Mouse (Mus musculus) embryonic facial prominence, embryonic 13.5 days (tissue): ENCODE data around the gene 4930402H24Rik. TPM values are rescaled to one million over a fixed set of nuclear protein-coding genes. Genes with fewer than 3 reads are reported as not detected.

ENCODE experiments used
- ATAC-seq: fragments of 200-750 bp; cut with Nextera tagmentation; 2 replicates; pipeline ENCODE4 v1.8.0; 2017; ENCODE audit warnings: low read depth; ENCODE audit not compliant: insufficient number of reproducible peaks, insufficient read depth, low FRiP score, low TSS enrichment
- H3K27ac ChIP-seq: fragments of 300-500 bp; sonication (generic); 2 replicates; pipeline ENCODE4 v1.5.1; 2015; ENCODE audit warnings: moderate library complexity, mild to moderate bottlenecking, inconsistent platforms
- H3K27me3 ChIP-seq: fragments of 300-500 bp; sonication (generic); 2 replicates; pipeline ENCODE4 v1.6.1; 2015; ENCODE audit warnings: mild to moderate bottlenecking, inconsistent platforms
- H3K36me3 ChIP-seq: fragments of 300-500 bp; sonication (generic); 2 replicates; pipeline ENCODE4 v1.6.1; 2015; ENCODE audit warnings: mild to moderate bottlenecking, inconsistent platforms
- H3K4me1 ChIP-seq: fragments of 300-500 bp; sonication (generic); 2 replicates; pipeline ENCODE4 v1.6.1; 2015; ENCODE audit warnings: inconsistent platforms
- H3K4me2 ChIP-seq: fragments of 300-500 bp; sonication (generic); 2 replicates; pipeline ENCODE4 v1.6.1; 2015; ENCODE audit warnings: moderate library complexity, mild to moderate bottlenecking, inconsistent platforms
- H3K4me3 ChIP-seq: fragments of 300-500 bp; sonication (generic); 2 replicates; pipeline ENCODE4 v1.5.1; 2015; ENCODE audit warnings: mild to moderate bottlenecking, inconsistent platforms
- H3K9ac ChIP-seq: fragments of 300-500 bp; sonication (generic); 2 replicates; pipeline ENCODE4 v1.6.1; 2015; ENCODE audit warnings: mild to moderate bottlenecking, inconsistent platforms
- H3K9me3 ChIP-seq: fragments of 300-500 bp; sonication (generic); 2 replicates; pipeline ENCODE4 v1.6.1; 2016; ENCODE audit warnings: inconsistent platforms
- WGBS: fragments of 180-500 bp; shearing (Covaris S2); methylation state at CpG from one replicate; pipeline ENCODE4 v1.1.7; 2015; ENCODE audit warnings: mixed read lengths; 5-methylcytosine and 5-hydroxymethylcytosine counted together
- polyA plus RNA-seq: library from polyadenylated mRNA; unstranded; fragments of >200 nt; fragmentation: Nextera tagmentation; extraction: Ambion mirVana; gene quantifications from 2 replicates; pipeline ENCODE4 v1.2.1, GENCODE M21; 2015

The 4930402H24Rik gene
- polyA plus RNA-seq, result 43.2 and 49.5 TPM in 2 replicates

GRCm38 (mm10) chr2:130905751-130906583, at the start of gene 4930402H24Rik, which contains the start of gene Atrn:
TSS of gene 4930402H24Rik (minus strand) at chr2:130906406.
TSS of gene Atrn (plus strand) at chr2:130906495.
- Histone ChIP-seq H3K4me1 (peaks cover 24% of the 10 kb centered on the region), H3K4me2 (peak within 1 kb of the TSS; percentile 90), H3K9me3 (no peaks in the 10 kb centered on the region), H3K27ac (peak within 1 kb of the TSS; percentile 69), H3K4me3 (peak within 1 kb of the TSS; percentile 100), H3K36me3 (peaks cover 9% of the 10 kb centered on the region; the same call in 1 of the 2 replicates), H3K27me3 (no peaks in the 10 kb centered on the region), H3K9ac (peak within 1 kb of the TSS; percentile 94)
- 4% methylated on average over 46 of the region's 50 CpGs for WGBS
- ATAC-seq, result peak; percentile 95

GRCm38 (mm10) chr2:130950548-130950947, 44.3 kb upstream of the 4930402H24Rik start:
- no peak for ATAC-seq
- no peak overlapping the region for H3K4me2 ChIP-seq
- H3K27ac ChIP-seq, result no peak overlapping the region
- 2% methylated on average over 1 of the region's 1 CpGs for WGBS
- H3K4me3 ChIP-seq, result no peak overlapping the region
- H3K4me1 ChIP-seq, result no peaks in the 10 kb centered on the region
- no peaks in the 10 kb centered on the region for H3K27me3 ChIP-seq
- H3K36me3 ChIP-seq, result peaks cover 16% of the 10 kb centered on the region
- H3K9ac ChIP-seq, result no peak overlapping the region
- no peaks in the 10 kb centered on the region for H3K9me3 ChIP-seq

- 79% methylated on average over 2 of the region's 2 CpGs for WGBS
These were observed 43.6 kb upstream of the 4930402H24Rik start for GRCm38 (mm10) chr2:130949781-130950180.

GRCm38 (mm10) chr2:130932865-130933264, 26.7 kb upstream of the 4930402H24Rik start:
- peaks cover 13% of the 10 kb centered on the region; the same call in 1 of the 2 replicates for H3K36me3 ChIP-seq
- no peak for ATAC-seq
- 84% methylated on average over 12 of the region's 12 CpGs for WGBS

More at GRCm38 (mm10) chr2:130949781-130950180, 43.6 kb upstream of the 4930402H24Rik start:
- Histone ChIP-seq H3K27ac (no peak overlapping the region), H3K9me3 (no peaks in the 10 kb centered on the region), H3K36me3 (peaks cover 17% of the 10 kb centered on the region), H3K4me2 (no peak overlapping the region), H3K4me1 (no peaks in the 10 kb centered on the region), H3K4me3 (no peak overlapping the region), H3K9ac (no peak overlapping the region), H3K27me3 (no peaks in the 10 kb centered on the region)
- ATAC-seq, result no peak

GRCm38 (mm10) chr2:130929994-130930393, 23.8 kb upstream of the 4930402H24Rik start:
- WGBS, result 89% methylated on average over 5 of the region's 5 CpGs
- Histone ChIP-seq H3K27ac (no peak overlapping the region), H3K4me1 (peaks cover 4% of the 10 kb centered on the region; the same call in 1 of the 2 replicates), H3K9me3 (no peaks in the 10 kb centered on the region), H3K9ac (no peak overlapping the region), H3K4me2 (no peak overlapping the region), H3K36me3 (no peaks in the 10 kb centered on the region), H3K4me3 (no peak overlapping the region), H3K27me3 (no peaks in the 10 kb centered on the region)
- ATAC-seq, result no peak

More at GRCm38 (mm10) chr2:130932865-130933264, 26.7 kb upstream of the 4930402H24Rik start:
- Histone ChIP-seq H3K27ac (no peak overlapping the region), H3K9me3 (no peaks in the 10 kb centered on the region), H3K4me2 (no peak overlapping the region), H3K27me3 (no peaks in the 10 kb centered on the region), H3K4me1 (peaks cover 4% of the 10 kb centered on the region; the same call in 1 of the 2 replicates), H3K9ac (no peak overlapping the region), H3K4me3 (no peak overlapping the region)

GRCm38 (mm10) chr2:130928530-130928929, 22.3 kb upstream of the 4930402H24Rik start:
- no peak overlapping the region for H3K4me3 ChIP-seq
- no peaks in the 10 kb centered on the region for H3K36me3 ChIP-seq
- H3K4me2 ChIP-seq, result no peak overlapping the region
- H3K27me3 ChIP-seq, result no peaks in the 10 kb centered on the region
- no peak overlapping the region for H3K9ac ChIP-seq
- ATAC-seq, result no peak
- H3K4me1 ChIP-seq, result peaks cover 4% of the 10 kb centered on the region; the same call in 1 of the 2 replicates
- H3K9me3 ChIP-seq, result no peaks in the 10 kb centered on the region
- H3K27ac ChIP-seq, result no peak overlapping the region

GRCm38 (mm10) chr2:130928031-130928430, 21.8 kb upstream of the 4930402H24Rik start:
- H3K9me3 ChIP-seq, result no peaks in the 10 kb centered on the region
- no peaks in the 10 kb centered on the region for H3K36me3 ChIP-seq
- 95% methylated on average over 4 of the region's 4 CpGs for WGBS
- H3K4me3 ChIP-seq, result no peak overlapping the region
- peaks cover 4% of the 10 kb centered on the region; the same call in 1 of the 2 replicates for H3K4me1 ChIP-seq
- no peak overlapping the region for H3K27ac ChIP-seq
- no peak overlapping the region for H3K9ac ChIP-seq
- ATAC-seq, result no peak
- H3K4me2 ChIP-seq, result no peak overlapping the region
- no peaks in the 10 kb centered on the region for H3K27me3 ChIP-seq

- H3K4me2 ChIP-seq, result no peak overlapping the region
- H3K27ac ChIP-seq, result no peak overlapping the region
- H3K9me3 ChIP-seq, result no peaks in the 10 kb centered on the region
- H3K9ac ChIP-seq, result no peak overlapping the region
- no peak overlapping the region for H3K4me3 ChIP-seq
- no peak for ATAC-seq
- no peaks in the 10 kb centered on the region for H3K36me3 ChIP-seq
- no peaks in the 10 kb centered on the region for H3K27me3 ChIP-seq
- 80% methylated on average over 2 of the region's 2 CpGs for WGBS
- H3K4me1 ChIP-seq, result no peaks in the 10 kb centered on the region
These were observed 18.7 kb upstream of the 4930402H24Rik start for GRCm38 (mm10) chr2:130924950-130925349.

- Histone ChIP-seq H3K9me3 (no peaks in the 10 kb centered on the region), H3K4me3 (no peak overlapping the region), H3K27me3 (no peaks in the 10 kb centered on the region), H3K27ac (no peak overlapping the region), H3K9ac (no peak overlapping the region), H3K4me2 (no peak overlapping the region), H3K36me3 (no peaks in the 10 kb centered on the region), H3K4me1 (peaks cover 24% of the 10 kb centered on the region)
- ATAC-seq, result no peak
- WGBS, result 55% methylated on average over 5 of the region's 5 CpGs
These were observed 12.9 kb upstream of the 4930402H24Rik start for GRCm38 (mm10) chr2:130919062-130919593.

GRCm38 (mm10) chr2:130917686-130918085, 11.5 kb upstream of the 4930402H24Rik start:
- Histone ChIP-seq H3K4me1 (peaks cover 30% of the 10 kb centered on the region), H3K4me3 (no peak overlapping the region), H3K36me3 (no peaks in the 10 kb centered on the region), H3K27me3 (no peaks in the 10 kb centered on the region), H3K9me3 (no peaks in the 10 kb centered on the region), H3K4me2 (no peak overlapping the region), H3K27ac (peak overlapping the region; percentile 48; the same call in 1 of the 2 replicates), H3K9ac (no peak overlapping the region)
- WGBS, result 100% methylated on average over 1 of the region's 1 CpGs
- ATAC-seq, result no peak

- H3K27me3 ChIP-seq, result no peaks in the 10 kb centered on the region
- H3K4me3 ChIP-seq, result no peak overlapping the region
- peaks cover 30% of the 10 kb centered on the region for H3K4me1 ChIP-seq
- H3K9me3 ChIP-seq, result no peaks in the 10 kb centered on the region
- no peaks in the 10 kb centered on the region for H3K36me3 ChIP-seq
- H3K4me2 ChIP-seq, result no peak overlapping the region
- H3K27ac ChIP-seq, result peak overlapping the region; percentile 80
- no peak overlapping the region for H3K9ac ChIP-seq
- WGBS, result 41% methylated on average over 3 of the region's 3 CpGs
- no peak for ATAC-seq
These were observed 10.4 kb upstream of the 4930402H24Rik start for GRCm38 (mm10) chr2:130916521-130917147.
